Mouse (Mus musculus) T-helper 1 cell (primary cell): ENCODE results near the gene Cxcl17.

Experiments
- in situ Hi-C: fragments of 300-600 bp; cut with MboI, MseI; formaldehyde crosslinking; loops from one replicate; pipeline ENCODE4 v1.15.1; 2025; ENCODE audit warnings: high pct_unique_total_duplicates

The Cxcl17 gene

DNA sequence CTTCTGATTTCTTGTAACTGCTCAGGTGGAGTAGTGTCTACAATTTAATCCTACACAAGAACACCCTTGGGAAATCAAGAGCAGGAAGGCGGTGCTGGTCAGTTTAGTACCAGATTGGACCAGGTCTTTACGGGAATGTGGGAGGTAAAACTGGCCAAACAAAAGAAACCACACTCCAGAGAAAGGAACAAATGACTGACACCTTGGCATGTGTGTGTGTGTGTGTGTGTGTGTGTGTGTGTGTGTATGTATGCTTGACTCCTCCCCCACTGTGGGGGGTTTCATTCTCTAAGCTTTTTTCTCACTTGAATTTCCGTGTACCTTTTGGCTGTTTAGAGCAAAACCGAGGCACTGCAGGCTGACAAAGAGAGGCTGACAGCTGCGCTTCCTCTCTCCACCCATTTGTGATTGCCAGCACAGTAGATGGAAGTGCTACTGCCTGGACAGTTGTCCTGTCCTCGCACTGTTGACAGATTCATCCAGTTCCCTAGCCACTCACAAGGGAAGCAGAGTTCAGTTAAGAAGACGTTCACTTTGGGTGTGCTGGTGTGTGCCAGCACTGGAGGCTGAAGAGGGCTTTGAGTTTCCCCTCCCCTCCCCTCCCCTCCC, at the start of gene Cxcl17:
TSS of gene Cxcl17 (minus strand) at position 54 of the 609 bp plus-strand sequence.
- in situ Hi-C loops, result no loop called here

DNA sequence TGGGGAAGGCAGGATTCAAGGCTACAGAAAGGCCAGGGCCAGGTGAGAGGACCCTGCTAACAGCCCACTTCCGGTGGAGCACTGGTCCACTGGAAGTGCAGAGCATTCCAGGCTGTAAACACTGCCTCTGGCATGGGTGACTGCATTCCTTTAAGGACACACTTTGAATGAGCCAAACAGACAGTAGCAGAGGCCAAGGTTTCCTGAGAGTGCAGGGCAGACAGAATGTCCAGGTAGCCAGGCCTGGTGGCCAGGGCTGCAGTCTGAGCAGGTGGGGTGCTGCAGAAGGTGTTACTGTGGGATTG, 49.3 kb upstream of the Cxcl17 start:
- in situ Hi-C loops, result loop anchor here (5.0 kb wide), 1 partner anchor 55 kb away; no protein-coding TSS in a partner anchor

DNA sequence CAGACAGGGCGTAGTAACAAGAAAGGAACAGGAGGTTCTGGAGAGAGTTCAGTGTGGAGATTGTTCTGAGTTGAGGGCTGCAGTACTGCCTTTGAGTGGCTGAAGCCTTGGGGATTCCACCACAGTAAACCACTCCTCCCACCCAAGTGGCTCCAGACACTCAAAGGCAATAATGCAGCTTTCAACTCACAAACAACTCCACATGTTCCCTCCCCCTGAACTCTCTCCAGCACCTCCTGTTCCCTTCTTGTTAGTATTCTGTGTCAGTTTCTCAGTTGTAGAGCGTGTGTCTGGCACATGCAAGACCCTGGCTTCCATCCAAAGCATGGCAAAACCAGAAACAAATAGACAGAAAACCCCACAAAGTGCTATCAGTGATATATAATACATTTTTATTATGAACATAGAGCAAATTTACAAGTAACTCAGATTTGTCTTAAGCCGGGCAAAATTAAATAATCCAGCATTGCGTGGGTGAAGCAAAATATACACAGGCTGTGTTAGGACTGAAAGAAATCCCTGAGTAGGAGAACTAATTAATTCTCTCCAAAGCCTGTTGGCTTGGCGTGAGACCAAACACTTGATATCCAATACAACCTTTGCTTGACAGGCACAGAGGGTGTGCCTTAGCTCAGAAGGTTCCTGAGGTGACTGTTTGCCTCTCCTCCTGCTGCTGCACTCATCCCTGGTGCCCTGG, 48.8 kb upstream of the Cxcl17 start:
- in situ Hi-C loops, result loop anchor here (5.0 kb wide), 1 partner anchor 56 kb away; no protein-coding TSS in a partner anchor

DNA sequence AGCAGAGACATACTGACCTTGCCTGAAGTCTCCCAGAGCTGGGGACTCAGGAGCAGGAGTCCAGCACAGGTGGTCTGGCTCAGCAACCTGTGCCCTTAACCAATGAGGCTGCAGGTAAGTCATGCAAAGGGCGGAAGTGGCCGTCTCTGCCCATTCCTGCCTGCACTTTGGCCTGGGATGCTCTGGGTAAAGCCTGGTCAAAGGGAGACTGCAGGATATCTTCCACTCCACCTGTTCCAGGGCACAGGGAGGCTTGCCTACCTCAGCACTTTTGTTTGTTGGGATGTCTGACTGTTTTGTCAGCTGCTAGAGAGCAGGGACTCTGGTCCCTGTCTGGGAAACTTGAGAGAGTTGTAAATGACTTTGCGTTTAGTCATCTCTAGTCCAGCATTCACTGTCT, 39.4 kb upstream of the Cxcl17 start:
- in situ Hi-C loops, result no loop called here

DNA sequence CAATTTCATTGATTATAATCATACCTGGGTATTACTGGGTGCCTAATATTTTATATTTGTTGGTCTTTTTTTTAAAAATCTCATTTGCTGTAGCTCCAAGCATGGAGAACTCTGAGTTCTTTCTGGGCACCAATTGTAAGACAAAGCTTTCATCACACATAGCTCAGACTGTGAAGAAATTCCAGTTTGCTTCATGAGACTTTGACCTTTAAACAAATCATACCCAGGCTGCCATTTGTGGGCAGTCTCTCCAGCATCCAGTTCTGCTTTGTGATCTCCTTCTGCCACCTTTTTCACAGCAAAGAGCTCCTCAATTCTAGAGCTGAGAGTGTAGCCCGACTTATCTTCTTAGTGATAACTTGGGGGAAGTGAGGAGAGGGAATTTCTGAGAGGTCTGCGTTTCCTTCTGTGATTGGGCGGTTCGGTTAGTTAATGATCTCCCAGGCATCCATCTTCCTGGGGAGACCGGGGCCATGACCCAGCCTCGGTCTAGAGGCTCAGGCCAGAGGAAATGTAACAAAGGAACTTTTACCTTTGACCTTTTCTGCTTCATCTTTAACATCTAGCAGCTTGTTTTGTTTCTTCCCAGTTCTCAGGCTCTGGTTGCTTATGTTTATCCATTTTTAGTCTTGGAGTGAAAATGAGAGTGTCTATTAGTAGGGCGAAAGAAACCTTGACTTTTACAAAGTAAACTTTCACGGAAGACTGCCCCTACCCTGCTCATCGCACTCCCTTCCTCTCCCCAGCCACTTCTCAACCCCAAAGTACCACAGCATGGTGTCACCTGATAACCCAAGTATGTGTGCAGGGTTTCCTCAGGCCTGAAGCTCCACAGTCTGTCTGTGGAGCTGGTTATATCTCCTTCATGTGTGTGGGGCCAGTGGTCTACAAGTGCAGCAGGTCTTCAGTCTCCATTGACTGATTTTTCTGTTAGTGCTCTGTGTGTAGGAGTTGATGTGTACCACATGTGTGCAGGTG, 37.5 kb upstream of the Cxcl17 start:
- in situ Hi-C loops, result no loop called here

DNA sequence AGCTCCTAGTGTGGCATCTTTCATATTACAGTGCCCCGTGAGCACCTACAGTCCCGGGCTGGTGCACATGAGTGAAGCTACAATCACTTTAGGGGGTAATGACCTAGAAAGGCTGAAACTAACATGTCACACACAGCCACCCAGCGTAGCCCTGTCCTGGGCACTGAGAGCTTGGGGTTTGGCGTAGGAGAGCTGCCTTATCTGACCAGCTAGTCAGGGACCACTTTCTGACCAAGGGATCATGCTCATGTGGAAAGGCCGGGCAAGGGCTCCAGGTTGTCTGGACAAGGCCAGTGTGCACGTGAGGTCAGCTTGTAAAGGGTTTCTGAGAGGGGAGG, 28.1 kb upstream of the Cxcl17 start:
- in situ Hi-C loops, result no loop called here

DNA sequence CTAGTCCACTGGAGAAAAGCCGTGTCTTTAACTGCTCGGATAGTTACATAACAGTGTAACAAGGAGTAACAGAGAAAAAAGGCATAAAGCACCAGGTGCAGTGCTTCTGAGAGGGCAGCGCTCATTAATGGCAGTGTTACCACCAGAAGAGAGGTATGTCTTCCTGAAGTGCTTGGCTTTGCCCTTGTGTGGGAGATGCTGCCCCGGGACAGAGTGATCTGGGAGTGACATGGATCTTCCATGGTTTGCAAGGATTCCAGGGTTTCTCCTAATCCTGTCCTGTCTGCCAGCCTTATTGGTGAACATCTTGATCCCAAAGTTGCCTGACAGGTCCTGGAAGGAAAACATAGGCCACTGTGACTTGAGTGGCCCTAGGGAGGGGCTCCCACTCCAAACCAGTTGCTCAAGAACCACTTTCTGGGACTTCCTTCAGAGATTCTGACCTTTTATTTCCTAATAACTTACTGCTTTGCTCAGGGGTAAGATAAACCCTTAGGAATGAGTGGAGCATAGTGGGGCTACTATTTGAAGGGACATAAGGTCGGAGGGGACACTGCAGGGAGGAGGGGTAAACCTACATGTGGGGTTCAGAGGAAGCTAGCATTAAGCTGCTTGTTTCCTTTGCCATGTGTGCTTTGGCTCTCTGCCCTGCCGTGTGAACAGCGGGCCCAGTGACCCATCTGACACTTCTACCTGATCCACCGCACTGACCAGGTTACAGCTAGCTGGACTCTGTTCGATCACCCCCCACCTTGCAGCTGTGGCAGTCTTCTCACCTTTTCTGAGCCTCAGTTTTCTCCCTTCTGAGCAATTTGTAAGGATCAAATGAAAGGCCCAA, 27.5 kb upstream of the Cxcl17 start:
- in situ Hi-C loops, result no loop called here

DNA sequence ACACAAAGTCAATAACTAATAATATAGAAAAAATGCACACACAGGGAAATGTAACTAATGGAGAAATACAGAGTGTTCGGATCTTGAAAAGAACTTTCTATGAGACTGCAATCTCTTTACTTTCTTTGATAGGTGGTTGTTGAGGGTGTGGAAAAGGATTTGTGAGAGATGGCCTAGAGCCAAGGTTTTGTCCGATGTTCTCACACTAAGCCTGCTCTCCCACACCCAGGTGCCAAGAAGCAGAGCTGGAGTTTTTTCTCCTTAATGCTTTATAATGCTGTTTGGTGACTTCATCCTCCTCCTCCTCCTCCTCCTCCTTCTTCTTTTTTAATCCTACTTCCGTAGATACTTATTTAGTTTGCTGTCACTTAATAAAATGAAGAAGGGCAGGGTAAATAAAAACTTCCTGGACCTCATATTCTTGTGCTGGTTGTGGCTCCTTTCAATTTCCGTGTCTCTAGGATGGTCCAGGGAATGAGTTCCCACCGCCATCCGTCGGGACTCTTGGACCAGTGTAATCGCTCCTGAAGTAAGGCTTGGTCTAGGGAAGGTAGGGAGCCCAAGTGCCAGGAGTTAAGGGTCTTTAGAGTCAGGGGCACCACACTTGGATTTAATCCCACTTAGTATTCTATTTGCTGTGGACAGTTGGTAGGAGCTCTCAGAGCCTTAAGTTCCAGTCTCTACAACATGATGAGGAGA, 26.6 kb upstream of the Cxcl17 start:
- in situ Hi-C loops, result no loop called here

DNA sequence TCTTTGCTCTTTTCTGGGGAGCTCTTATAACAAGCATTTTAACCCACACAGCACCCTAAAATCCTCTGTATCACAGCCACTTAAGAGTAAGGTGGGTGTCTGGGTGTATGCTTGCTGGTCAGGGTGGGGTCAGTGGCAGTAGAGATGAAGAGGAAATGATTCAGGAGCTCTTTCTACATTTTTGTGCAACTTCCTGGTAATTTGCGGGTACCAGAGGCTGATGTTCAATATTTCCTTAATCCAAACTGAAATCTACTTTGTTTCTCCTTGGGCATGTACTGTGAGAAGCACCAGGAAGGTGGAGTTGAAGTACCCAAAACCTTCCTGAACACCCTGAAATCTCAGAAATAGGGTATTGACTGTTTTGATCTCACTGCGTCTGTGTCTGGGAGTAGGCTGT, 24.0 kb upstream of the Cxcl17 start:
- in situ Hi-C loops, result no loop called here

DNA sequence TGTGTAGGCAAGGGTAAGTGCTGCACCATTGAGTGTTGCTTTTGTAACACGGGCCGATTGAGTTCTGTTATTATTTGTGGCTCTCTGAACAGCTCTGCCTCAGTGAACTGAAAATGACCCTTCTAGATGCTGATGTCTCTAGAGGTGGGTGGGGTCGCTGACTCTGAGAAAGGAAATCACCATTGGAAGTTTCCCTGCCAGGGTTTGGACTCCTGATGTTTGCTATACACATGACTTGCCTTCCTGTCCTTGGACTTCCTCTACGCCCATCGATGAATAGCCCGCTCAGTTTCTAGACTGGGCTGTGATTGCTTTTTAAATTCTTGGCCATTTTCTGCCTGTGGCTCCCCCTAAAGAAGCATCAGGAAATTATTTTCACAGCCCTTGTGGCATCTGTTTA, 23.5 kb upstream of the Cxcl17 start:
- in situ Hi-C loops, result no loop called here

DNA sequence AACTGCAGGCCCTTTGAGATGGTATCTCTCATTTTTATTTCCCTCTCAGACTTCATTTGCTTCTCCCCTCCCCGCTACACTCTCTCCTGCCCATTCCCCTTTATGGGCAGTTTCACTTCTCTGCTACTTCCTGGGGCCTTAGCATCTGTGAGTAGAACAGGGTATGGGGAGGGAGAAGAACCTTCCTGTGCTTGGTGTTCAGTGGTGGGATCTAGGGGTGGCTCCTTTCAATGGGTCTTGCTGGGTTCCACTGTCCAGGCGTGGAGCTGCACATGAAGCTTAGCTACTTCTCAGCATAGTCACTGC, 22.8 kb upstream of the Cxcl17 start:
- in situ Hi-C loops, result no loop called here

DNA sequence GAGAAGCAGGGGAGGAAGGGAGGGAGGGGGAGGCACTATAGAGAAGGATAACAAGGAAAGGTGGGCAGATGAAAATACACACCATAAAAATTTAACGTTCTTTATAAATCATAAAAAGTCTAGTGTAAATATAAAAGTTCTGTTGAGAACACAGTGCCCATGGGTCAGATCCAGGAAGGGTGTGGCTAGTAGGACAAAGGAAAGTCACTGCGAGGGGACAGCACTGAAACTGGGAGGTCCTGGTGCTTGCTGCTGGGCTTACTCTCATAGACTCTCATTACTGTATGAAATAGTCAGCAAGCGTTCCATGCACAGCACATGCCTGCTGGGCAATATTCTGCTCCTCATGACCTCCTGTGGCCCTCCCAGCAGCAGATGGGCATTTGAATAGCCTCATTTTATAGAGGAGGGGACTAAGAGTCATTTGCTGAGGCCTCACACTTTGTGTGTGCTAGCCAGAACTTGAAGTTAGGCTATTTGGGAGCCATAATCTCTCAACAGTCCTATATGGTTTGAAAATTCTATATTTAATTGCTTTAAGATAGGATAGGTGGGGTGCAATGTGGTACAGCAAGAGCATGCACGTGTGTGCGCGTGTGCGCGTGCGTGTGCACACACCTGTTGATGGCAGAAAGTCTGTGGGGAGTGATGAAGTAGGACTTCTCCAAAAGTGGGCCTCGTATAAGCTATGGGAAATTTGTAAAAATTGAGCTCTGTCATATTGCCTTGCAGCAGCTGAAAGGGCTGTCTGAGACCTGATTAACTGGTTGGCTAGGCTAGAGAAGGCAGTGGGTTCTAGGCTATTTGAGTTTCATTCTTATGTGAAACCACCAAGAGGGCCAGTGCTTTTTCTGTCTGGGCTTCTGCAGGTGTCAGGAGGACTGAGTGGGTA, 22.2 kb upstream of the Cxcl17 start:
- in situ Hi-C loops, result loop anchor here (5.0 kb wide), 1 partner anchor 102 kb away; the partner anchor contains the start of gene Ceacam2

DNA sequence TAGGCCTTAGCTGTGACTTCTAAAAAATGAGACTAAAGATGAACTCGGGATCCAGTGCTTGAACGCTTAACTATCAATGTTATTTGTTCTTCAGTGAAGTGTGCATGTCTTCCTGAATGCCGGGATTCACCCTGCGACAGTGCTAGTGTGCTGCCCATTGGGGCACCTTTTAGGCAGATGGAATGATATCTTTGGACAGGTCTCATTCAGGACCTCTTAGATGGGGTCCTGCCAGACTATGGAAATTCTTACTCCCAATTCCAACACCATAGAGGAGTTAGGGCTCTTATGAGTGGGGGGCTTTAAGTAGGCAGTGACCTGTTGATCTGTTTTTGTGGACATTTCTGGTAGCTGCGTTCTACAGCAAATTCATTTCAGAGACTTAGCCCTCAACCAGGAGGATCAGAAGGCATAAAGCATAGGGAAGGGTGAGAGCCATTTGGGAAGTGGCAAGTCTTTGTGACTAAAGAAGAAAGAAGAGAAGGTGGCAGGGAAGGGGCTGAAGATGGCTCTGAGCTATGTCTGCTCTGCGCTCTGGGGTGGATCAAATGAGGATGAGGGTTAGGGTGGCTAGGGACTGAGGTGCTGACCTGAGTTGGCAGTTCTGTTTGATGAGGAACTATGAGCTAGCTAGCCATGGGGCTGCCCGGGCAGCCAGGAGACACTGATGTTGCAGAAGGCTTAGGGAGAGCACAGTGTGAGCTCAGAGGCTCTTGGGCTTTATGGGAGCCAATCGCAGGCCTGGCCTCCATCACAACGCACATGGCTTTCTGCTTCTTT, 21.3 kb upstream of the Cxcl17 start:
- in situ Hi-C loops, result loop anchor here (5.0 kb wide), 1 partner anchor 103 kb away; the partner anchor contains the start of gene Ceacam2

DNA sequence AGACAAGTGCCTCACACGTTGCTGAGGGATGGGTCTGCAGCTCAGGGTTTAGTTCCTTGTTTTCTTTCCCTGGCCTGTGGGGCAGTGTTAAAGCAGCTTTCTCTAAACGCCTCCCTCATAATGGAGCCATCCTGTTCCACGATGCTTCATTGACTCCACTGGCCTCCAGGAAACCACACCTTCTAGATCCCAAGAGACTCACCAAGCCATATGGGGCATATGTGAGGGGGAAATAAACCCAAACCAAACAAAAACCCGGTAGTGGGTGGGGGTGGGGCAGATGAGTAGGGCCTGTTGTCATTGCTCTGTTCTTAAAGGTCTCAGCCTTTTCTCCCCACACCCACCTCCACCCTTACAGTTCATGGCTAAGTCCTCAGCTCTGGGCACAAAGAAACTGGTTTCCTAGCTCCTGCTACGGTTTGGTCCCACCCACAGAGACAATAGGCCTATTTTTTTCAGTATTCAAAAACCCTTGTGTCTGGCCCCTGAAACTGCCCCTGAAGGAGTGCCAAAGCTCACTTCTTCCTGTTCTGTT, 20.4 kb upstream of the Cxcl17 start:
- in situ Hi-C loops, result loop anchor here (5.0 kb wide), 1 partner anchor 104 kb away; the partner anchor contains the start of gene Ceacam2

DNA sequence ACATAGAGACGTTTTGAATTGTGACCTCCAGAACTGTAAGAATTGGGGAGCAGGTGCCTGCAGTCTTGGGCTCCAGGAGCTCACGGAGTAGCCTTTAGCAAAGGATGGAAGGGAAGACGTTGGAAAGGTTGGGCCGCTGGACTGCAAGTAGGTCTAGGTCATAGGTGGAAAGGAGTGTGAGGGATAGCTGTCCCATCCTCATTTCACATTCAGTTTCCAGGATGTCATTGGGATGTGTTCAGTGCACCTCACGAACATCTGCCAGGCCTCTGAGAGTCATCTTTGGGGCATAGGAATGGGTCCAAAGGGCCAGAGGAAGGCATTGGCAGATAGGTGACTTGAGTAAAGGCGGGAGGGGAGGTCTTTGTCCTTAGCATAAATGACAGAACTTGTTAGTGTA, 19.7 kb upstream of the Cxcl17 start:
- in situ Hi-C loops, result loop anchor here (5.0 kb wide), 1 partner anchor 105 kb away; the partner anchor contains the start of gene Ceacam2

DNA sequence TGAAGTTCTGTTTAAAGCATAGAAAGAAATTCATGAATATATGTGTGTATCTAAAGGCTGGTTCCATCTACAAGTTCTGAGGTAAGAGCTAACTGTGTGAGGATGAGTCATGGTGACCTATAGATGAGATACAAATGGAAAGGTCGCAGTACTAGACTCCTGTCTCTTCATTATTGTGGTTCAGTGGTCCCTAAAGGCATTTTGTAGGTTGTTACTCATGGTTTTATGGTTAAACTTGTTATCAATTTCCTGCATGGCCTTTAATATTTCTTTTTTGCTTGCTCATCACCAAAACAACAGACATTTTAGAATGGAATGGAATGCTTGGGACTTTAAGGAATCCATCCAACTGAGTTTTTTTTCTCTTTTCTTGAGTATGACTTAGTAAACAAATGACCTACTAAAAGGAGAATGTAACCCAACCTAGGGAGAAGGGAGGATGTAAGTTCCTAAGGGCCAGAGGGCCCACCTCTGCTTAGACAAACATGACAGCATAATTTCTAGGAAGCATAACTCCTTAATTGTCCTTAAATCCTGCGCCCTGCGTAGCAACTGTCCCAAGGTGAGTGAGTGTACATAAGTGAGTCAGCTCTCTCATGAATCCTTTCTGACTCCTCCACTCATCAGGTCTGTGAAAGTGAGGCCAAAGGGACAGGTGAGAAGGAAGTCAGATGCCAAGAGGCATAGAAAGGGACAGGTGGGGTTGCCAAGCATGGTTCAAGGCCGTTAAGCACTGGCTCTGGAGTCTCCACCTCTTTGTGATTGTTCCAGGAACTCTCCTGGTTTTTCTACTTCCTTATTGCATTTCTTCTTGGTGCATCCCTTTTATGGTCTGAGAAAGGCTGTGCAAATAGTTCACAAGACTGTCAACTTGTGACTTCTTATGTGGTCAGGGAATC, 17.4 kb upstream of the Cxcl17 start:
- in situ Hi-C loops, result loop anchor here (5.0 kb wide), 1 partner anchor 107 kb away; the partner anchor contains the start of gene Ceacam2

DNA sequence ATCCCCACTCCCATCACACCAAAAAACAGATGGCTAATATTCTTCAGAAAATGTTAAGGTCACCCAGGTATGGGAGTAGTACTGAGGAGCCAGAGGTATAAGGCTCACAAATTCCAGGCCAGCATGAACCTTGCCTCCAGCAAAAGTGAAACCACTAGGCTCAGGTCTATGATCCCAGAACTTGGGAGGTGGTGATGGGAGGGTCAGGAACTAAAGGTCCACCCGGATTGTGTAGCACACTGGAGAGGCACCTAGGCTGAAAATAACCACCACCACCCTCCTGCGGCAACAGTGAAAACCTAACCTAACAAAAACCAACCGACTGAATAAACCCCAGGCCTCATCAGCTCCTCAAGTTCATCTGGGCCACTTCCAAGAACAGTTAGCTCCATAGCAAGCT, 15.6 kb upstream of the Cxcl17 start:
- in situ Hi-C loops, result no loop called here

DNA sequence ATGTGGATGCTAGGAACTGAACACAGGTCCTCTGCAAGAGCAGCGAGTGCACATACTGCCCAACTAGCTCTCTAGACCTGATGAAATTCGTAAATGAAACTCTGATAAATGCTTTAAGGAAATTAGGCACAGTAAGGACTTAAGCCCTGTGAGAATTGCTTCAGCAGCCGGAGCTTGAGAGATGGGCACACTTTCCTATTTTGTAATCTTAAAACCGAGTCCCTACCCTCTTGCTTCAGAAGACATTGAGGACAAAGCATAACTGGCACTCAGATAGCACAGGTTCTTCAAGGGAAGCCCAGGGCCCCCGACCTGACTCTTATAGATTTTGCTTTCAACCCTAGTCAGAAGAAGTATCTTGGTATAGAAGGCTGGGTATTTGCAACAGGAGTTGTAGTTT, 14.5 kb upstream of the Cxcl17 start:
- in situ Hi-C loops, result no loop called here
